Mouse (Mus musculus) ovary, postnatal 14 days (tissue): ENCODE data around the gene Hlcs.

Experiments
- DNase-seq: peaks from one replicate; pipeline ENCODE4 v3.0.0; 2022; ENCODE audit warnings: low spot score

Gene Hlcs

DNA sequence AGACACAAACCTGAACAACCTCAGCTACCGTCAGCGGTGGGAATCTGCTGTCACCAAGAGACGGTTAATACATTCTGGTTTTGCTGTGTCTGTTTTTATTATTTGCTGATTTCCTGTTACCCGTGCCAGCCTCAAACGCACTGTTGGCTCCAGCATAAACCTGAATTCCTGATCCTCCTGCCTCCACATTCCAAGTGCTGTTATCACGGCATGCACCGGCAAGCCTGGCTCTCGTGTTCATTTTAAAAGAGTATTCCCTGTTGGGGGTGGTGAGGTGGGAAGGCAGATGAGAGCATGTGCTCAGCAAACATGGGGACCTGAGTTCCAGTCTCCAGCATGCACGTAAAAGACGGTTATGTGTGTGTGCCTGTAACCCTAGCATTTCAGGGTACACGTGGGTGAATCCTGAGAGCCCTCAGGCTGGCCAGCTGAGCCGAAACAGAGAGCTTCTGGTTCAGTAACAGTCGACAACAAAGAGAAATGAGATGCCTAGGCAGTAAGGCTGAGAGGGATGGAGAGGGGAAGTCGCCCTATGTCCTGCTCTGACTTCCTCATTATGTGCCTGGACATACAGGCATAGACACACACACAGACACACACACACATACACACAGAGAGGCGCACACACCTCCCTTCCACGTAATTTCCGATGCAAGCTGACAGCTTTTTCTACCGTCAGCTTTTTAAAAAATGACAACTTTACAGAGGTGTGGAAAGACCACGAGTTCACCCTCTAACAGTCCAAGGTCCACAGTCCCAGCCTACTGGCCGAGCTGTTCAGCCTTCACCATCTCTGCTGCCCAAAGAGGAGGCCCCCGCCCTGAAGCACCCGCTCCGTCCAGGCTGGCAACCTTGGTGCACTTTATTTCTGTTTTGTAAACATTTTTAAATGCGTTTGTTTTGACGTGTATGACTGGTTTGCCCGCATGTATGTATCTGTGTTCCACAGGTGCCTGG, 107.6 kb downstream of the Hlcs start:
- DNase-seq, result no peak

DNA sequence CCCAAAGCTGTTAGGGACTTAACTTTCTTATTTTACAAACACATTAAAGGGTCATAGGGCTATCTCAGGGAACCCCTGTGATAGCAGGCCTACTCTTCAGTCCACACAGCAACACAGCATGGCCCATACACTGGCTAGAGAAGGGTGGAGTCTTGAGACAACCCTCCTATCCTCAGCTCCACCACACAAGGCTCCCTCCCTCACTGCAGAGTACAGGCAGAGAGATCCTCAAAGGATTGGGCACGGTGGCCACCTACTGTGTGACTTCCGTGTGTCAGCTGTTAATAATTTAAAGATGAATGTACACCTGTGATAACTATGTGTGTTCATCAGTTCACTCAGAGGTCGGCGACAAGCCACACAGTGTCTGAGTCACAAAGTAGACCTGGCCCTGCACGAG, 112.0 kb downstream of the Hlcs start:
- DNase-seq, result no peak

GRCm38 (mm10) chr16:94195913-94196312, 117.5 kb downstream of the Hlcs start:
- no peak for DNase-seq

DNA sequence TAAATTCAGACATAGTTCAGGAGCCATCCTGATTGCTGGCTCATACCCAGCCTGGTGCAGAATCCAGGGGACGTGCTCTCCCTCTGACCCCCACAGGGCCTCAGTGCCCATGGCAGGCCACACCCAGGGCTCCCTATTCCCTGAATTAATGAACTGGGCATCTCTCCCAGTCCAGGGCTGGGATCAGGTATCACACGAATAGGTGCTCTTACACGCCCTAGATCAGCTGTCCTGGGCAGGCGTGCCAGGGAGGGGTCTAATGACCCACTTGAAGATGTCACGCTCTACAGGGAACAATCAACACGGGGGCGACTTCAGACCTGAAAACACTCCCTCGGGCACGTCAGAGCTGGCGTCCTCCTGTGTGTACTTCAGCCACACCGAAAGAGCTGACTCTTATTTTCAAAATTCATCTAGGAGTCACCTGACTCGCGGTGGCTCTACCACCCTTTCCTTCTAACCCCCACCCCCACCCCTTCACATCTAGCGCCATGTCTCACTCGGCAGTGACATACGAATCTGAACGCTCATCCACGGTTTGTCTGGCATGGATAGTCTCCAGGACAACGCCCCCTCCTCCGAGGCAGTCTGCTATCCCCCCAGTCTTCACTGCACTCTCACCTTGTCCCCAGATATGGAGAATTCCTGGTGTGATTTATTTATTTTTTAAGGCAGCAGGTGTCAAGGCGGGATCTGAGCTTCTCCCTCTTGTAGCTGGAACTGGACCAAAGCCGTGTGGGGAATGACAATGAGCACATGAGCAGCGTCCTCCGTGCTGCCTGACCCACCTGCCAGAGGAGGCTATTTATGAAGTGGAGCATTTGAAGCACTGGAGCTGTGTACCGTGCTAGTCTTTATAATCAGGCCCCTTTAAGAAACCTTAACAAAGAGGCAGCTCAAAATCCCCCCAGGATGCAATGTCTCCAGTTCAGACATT, 121.7 kb downstream of the Hlcs start:
- no peak for DNase-seq

- no peak for DNase-seq
These were observed 123.1 kb downstream of the Hlcs start for GRCm38 (mm10) chr16:94190256-94190655.

DNA sequence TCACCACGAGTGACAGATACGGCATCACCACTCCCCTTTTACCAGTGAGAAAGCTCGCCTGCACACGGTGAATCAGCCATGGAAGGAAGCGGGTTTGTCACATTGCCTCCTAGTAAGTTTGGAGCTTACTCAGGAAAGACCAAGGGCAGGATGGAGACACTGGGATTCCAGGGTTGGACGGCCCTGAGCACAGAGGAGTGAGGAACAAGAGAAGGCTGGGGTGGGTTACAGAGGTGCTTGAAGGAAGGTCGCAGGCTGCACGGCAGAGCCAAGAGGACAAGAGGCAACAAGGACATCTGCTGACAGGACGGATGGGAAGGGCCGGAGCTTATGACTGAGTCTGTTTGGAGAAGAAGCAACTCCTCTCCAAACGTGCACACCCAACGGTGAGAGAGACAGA, 126.8 kb downstream of the Hlcs start:
- no peak for DNase-seq

GRCm38 (mm10) chr16:94185430-94185829, 127.9 kb downstream of the Hlcs start:
- DNase-seq, result no peak

DNA sequence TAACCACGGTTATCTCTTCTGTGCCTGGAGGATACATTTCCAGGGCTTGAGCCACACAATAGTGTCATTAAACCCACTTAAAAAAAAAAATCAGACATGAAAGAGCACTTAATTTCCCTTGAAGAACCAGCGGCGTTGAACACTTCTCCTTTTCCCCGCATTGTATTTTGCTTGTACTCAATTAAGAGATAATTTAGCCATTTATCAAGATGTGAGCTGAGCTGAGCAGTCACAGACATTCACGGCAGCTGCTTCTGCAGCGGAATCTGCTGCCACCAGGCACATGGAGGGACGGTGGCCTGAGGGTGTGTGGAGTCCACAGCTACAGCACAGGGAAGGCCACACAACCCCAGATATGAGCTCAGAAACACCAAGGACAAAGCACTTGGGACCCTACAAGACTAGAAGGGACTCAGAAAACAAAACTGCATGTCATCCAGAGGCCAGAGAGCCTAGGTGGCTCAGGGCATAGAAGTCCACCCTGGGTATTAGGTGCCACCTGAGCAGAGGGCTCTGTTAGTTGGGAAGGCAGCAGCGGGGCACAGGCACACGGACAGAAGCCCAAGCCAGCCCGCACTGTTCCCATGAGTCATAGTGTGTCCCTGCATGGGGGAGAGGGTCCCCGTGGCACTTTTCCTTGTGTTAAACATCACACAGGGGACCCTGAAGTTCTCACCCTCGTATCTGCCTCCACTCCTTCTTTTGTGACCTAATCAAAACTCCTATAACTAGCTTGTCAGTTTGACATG, 133.1 kb downstream of the Hlcs start:
- DNase-seq, result no peak

DNA sequence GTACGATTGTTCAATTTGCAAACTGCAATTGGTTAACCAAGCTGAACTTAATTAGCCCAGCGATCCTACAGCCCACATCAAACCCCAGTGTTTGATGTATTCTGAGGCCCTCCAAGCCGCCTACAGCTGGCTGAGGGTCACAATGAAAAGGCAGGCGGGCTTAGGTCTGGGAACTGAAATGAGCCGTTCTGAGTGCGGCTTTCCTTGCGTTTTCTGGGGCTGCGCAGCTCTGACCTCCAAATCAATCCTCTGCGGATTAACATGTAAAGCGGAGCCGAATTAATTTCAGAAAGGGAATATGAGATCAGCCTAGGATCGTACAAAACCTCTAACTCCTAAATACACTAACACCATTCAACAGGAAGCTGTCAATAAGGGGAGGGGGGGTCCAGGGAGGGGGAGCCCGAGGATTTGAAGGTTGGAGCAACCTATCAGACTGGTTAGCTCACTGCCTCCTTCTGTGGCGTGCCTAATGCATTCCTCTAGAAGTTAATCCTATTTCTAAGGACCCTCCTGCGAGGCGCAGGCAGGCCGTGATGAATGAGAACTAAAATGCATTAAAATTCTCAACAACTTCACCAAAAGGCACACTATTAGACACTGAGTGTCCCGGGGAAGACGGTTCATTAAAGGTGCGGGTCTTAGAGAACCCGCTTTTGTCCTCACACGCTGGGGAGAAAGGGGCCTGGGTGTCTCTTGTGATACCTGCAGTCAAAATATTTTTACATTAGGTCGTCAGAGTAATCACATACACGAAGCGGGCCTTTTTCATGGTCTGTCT, 133.8 kb downstream of the Hlcs start:
- no peak for DNase-seq

DNA sequence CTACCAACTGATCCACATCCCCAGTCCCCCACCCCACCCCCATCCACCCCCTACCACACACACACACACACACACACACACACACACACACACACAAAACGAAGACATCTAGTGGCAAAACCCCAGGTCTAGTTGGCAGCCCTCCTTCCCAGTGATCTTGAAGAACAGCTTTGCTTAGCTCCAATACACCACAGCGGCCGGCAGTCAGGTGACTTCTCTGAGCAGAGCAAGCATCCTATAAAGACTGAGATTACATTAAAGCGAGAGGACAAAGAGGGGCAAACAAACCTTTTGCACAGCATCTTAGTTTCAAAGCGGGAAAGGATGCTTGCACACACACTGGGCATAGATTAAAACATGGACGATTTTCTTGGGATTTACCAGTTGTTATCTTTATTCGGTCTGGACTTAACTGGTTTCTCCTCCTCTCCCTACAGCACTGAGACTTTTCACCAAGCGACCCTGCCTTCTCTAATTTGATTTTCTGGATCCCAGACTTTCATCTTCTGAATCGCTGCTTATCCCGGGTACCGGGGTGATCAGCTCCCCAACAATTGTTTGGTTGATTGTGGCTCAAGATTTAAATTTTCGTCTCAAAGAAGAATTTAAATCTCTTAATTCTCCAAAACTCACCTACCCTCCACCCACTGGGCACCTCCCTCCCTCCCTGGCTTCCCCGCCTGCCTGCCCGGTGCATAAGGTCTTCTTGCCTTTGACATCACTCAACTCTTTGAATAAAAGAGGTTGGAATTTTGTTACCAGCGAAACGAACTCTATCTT, 134.7 kb downstream of the Hlcs start:
- DNase-seq, result no peak

DNA sequence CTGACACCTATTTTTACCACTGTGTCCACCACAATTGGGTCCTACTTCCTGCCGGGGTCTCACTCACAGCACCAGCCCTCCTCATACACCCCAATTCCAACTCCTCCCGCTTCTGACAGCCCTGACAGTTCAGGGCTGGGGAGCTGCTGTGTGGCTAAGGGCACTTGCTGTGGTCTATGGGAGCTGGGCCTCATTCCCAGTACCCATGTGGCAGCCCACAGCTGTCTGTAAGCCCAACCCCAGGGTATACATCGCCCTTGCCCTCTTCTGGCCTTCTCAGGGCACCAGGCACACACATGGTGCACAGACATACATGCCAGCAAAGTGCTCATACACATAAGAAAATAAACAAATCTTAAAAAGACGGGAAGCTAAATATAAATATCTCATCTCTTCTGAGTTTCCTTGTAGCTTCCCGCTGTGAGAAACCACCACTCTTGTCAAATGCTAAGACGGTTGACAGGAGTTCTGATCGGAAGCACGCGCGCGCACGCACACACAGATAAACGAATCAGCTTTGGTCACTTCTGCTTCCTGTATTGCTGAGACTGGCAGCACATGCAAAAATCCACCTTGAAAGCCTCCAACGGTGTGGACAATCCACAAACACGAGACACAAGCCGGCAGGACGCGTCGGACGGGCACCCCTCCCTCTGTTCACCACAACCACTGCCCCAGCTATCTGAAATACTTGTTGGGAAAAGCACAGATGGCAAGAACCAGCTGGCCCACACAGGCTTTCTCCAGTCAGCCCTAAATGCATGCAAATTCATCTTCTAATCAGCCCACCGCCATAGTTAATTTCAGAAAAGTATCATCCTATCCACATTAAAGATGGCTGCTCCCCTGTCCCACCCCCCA, 136.1 kb downstream of the Hlcs start:
- no peak for DNase-seq

DNA sequence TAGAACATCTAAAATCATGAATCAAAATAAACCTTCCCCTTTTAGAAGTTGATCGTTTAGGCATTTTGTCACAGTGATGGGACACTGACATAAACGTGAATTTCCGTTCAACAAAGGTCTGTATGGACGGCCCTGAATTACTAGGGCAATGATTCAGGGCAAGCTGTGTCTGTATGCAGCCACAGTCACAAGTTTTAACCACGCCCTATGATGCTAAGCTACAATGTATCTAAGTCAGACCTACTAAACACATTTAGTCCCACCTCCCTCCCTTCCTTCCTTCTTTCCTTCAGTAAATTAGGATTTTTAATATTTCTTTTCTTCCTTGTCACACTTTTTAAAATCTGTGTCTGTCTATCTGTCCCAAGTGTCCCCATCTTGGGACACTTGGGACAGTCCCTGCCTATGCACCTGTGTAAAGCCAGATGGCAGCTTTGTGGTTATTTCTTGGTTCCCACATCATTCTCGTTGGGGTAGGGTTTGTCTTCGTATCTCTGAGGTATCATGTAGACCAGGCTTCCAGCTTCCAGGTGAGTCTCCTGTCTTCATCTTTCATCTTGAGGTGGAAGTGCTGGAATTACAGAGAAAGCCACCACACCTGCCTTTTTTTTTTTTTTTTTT, 137.9 kb downstream of the Hlcs start:
- no peak for DNase-seq

DNA sequence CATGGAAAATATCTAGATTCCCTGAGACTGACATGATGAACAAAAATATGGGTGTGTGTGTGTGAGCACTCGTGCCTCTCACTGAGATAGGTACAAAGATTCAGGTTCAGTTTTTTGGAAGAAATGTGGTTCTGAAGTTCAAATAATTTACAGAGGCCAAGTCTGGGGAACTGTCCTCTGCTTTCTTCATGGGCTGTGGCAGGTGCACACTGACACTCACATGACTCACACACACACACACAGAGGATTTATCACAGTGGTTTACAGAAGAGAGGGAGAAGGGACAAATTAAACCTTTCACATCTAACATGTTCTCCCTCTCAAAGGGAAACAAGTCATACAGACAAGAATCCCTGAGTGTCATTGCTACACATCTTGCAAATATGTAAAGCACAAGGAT, 140.0 kb downstream of the Hlcs start:
- DNase-seq, result no peak

- DNase-seq, result no peak
These were observed 143.2 kb downstream of the Hlcs start for GRCm38 (mm10) chr16:94170218-94170617.

DNA sequence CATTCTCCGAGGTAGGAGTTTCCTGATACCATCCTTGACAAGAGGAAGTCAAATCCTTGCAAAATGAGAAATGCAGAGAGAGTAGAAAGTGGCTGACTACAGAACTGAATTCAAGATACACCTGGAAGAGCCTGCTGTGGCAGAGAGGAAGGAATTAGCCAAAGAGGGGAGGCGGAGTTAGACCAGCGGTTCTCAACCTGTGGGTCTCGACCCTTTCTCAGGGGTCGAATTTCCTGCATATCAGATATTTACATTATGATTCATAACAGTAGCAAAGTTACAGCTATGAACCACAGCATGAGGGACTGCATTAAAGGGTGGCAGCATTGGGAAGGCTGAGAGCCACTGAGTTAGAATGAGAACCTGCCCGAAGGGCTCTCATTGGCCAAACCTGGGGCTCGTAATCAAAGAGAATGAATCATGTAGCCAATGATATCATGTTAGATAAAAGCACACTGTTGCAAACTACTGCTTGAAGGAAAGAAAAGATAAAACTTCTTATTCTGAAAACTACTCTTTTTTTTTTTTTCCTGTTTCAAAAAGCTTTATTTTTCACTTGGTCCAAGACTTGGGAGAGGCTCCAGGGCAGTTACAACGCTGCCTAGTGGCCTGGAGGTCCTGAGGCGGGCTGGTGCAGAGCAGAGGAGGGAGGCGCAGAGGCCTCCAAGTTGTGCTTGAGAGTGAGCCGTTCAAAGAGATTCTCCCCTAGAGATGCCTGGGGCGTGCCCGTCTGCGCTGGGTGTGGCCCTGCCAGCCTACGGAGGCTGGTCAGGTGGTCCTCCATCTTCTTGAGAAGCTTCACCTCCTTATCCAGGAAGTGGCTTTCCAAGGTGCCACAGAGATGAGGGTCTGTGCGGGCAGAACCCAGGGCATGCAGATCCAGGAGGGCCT, 144.5 kb downstream of the Hlcs start:
- DNase-seq, result no peak

DNA sequence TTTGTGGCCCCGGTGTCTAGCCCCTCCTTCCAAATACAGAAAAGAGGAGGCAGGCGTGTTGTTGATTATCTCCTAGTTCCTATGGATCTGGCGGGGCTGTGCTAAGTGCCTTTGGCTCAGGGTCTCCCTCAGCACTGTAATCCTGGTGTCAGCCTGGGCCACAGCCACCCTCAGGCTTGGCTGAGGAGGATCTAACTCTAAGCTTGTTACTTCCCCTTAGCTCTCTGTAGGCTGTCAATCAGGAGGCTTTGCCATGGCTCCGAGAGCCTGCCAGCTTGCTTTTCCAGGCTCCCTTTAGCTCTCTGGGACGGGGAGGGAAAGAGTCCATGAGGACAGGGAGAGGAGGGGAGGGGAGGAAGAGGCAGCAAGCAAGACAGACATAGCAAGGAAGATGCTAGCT, 148.4 kb downstream of the Hlcs start:
- DNase-seq, result no peak

DNA sequence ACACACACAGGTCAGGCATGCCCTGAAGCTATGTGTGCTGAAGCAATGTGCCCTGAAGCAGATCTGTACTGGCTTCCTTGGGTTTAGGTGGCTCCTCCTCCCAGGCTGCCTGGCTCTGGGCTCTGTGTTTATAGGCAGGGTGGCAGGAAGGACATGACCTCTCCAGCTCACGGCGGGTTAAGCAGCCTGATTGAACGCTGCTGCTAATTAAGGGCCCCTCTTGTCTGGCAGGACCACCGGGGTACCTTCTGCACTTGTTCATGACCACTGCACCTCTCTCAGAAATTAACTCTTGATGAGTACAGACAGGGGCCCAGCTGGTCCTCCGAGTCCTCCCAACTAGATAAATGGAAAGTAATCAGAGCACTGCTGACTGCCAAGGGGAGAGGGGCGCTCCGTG, 149.1 kb downstream of the Hlcs start:
- no peak for DNase-seq

- no peak for DNase-seq
These were observed 150.3 kb downstream of the Hlcs start for GRCm38 (mm10) chr16:94163051-94163450.
